Mouse (Mus musculus): Measurements from ENCODE around the gene Esyt2. TPM values are rescaled to one million over a fixed set of nuclear protein-coding genes. Genes with fewer than 3 reads are reported as not detected.

Esyt2 gene
- total and polyA plus RNA-seq, 2 experiments from 2014 or later: 7.4 to 32.2 TPM

- no peak for TF ChIP-seq CTCF (IDR thresholded peaks at IDR 0.05; ENCODE audit: low read depth)
- no peak for TF ChIP-seq EP300 (IDR thresholded peaks at IDR 0.05; ENCODE audit: low read depth)
These were observed 103.0 kb downstream of the Esyt2 start for GRCm38 (mm10) chr12:116383995-116384394.

GRCm38 (mm10) chr12:116386802-116387201, 105.8 kb downstream of the Esyt2 start:
- no peak overlapping the region for H3K4me3 ChIP-seq (ENCODE audit: low read depth, low read length)
- H3K4me2 ChIP-seq (ENCODE audit: low read depth, low read length): no peak overlapping the region
- DNase-seq (ENCODE audit: low spot score) (no peak), ATAC-seq (ENCODE audit: insufficient read depth, low read depth) (no peak)
- no peaks in the 10 kb centered on the region for H3K27me3 ChIP-seq (ENCODE audit: control insufficient read depth, insufficient read depth, low read length)
- H3K36me3 ChIP-seq (replicated peaks; ENCODE audit: control insufficient read depth, insufficient read depth, low read length): no peaks in the 10 kb centered on the region
- H3K9ac ChIP-seq (replicated peaks; ENCODE audit: low read depth, low read length): no peak overlapping the region
- 81% methylated on average over 1 of the region's 1 CpGs for WGBS
- H3K4me1 ChIP-seq (ENCODE audit: control insufficient read depth, insufficient read depth): peaks cover 5% of the 10 kb centered on the region; the same call in 1 of the 2 replicates
- TF ChIP-seq EP300 (IDR thresholded peaks at IDR 0.05; ENCODE audit: low read depth): no peak
- TF ChIP-seq CTCF (IDR thresholded peaks at IDR 0.05; ENCODE audit: low read depth): no peak
- no peak overlapping the region for H3K27ac ChIP-seq (ENCODE audit: low read depth)
- H3K9me3 ChIP-seq (replicated peaks; ENCODE audit: control insufficient read depth, low read length): no peaks in the 10 kb centered on the region

More at GRCm38 (mm10) chr12:116383995-116384394, 103.0 kb downstream of the Esyt2 start:
- Histone ChIP-seq H3K4me1 (ENCODE audit: control insufficient read depth, insufficient read depth) (no peaks in the 10 kb centered on the region), H3K9ac (replicated peaks; ENCODE audit: low read depth, low read length) (no peak overlapping the region), H3K4me2 (ENCODE audit: low read depth, low read length) (no peak overlapping the region), H3K27ac (ENCODE audit: low read depth) (no peak overlapping the region), H3K4me3 (ENCODE audit: low read depth, low read length) (no peak overlapping the region), H3K36me3 (replicated peaks; ENCODE audit: control insufficient read depth, insufficient read depth, low read length) (0 out of 2 replicates have a peak, but pooled peaks cover 9% of the 10 kb centered on the region), H3K9me3 (replicated peaks; ENCODE audit: control insufficient read depth, low read length) (no peaks in the 10 kb centered on the region), H3K27me3 (ENCODE audit: control insufficient read depth, insufficient read depth, low read length) (no peaks in the 10 kb centered on the region)
- no peak for ATAC-seq (ENCODE audit: insufficient read depth, low read depth)
- DNase-seq (ENCODE audit: low spot score): no peak

GRCm38 (mm10) chr12:116389868-116390267, 108.9 kb downstream of the Esyt2 start:
- WGBS: 6% methylated on average over 1 of the region's 1 CpGs
- Histone ChIP-seq H3K4me1 (ENCODE audit: control insufficient read depth, insufficient read depth) (peaks cover 5% of the 10 kb centered on the region; the same call in 1 of the 2 replicates), H3K36me3 (replicated peaks; ENCODE audit: control insufficient read depth, insufficient read depth, low read length) (no peaks in the 10 kb centered on the region), H3K4me3 (ENCODE audit: low read depth, low read length) (no peak overlapping the region), H3K27me3 (ENCODE audit: control insufficient read depth, insufficient read depth, low read length) (no peaks in the 10 kb centered on the region), H3K27ac (ENCODE audit: low read depth) (0 out of 2 replicates have a peak overlapping the region, but pooled peaks have one; percentile 18), H3K9me3 (replicated peaks; ENCODE audit: control insufficient read depth, low read length) (no peaks in the 10 kb centered on the region), H3K4me2 (ENCODE audit: low read depth, low read length) (no peak overlapping the region), H3K9ac (replicated peaks; ENCODE audit: low read depth, low read length) (no peak overlapping the region)
- DNase-seq (ENCODE audit: low spot score) (peak; percentile 55), ATAC-seq (ENCODE audit: insufficient read depth, low read depth) (no peak)
- TF ChIP-seq EP300 (IDR thresholded peaks at IDR 0.05; ENCODE audit: low read depth): no peak
- TF ChIP-seq CTCF (IDR thresholded peaks at IDR 0.05; ENCODE audit: low read depth): no peak

GRCm38 (mm10) chr12:116394327-116394726, 113.3 kb downstream of the Esyt2 start:
- H3K9me3 ChIP-seq (replicated peaks; ENCODE audit: control insufficient read depth, low read length): no peaks in the 10 kb centered on the region
- 58% methylated on average over 2 of the region's 2 CpGs for WGBS
- no peak for ATAC-seq (ENCODE audit: insufficient read depth, low read depth)

GRCm38 (mm10) chr12:116395312-116395711, 114.3 kb downstream of the Esyt2 start:
- H3K4me2 ChIP-seq (ENCODE audit: low read depth, low read length): no peak overlapping the region
- ATAC-seq (ENCODE audit: insufficient read depth, low read depth) (no peak), DNase-seq (ENCODE audit: low spot score) (no peak)
- no peaks in the 10 kb centered on the region for H3K27me3 ChIP-seq (ENCODE audit: control insufficient read depth, insufficient read depth, low read length)
- H3K4me1 ChIP-seq (ENCODE audit: control insufficient read depth, insufficient read depth): peaks cover 2% of the 10 kb centered on the region; the same call in 1 of the 2 replicates
- no peak for TF ChIP-seq CTCF (IDR thresholded peaks at IDR 0.05; ENCODE audit: low read depth)
- no peak for TF ChIP-seq EP300 (IDR thresholded peaks at IDR 0.05; ENCODE audit: low read depth)
- 85% methylated on average over 2 of the region's 2 CpGs for WGBS
- no peak overlapping the region for H3K27ac ChIP-seq (ENCODE audit: low read depth)
- H3K9me3 ChIP-seq (replicated peaks; ENCODE audit: control insufficient read depth, low read length): no peaks in the 10 kb centered on the region
- no peaks in the 10 kb centered on the region for H3K36me3 ChIP-seq (replicated peaks; ENCODE audit: control insufficient read depth, insufficient read depth, low read length)
- no peak overlapping the region for H3K9ac ChIP-seq (replicated peaks; ENCODE audit: low read depth, low read length)
- no peak overlapping the region for H3K4me3 ChIP-seq (ENCODE audit: low read depth, low read length)

More at GRCm38 (mm10) chr12:116394327-116394726, 113.3 kb downstream of the Esyt2 start:
- Histone ChIP-seq H3K4me3 (ENCODE audit: low read depth, low read length) (no peak overlapping the region), H3K27me3 (ENCODE audit: control insufficient read depth, insufficient read depth, low read length) (no peaks in the 10 kb centered on the region), H3K4me2 (ENCODE audit: low read depth, low read length) (no peak overlapping the region), H3K36me3 (replicated peaks; ENCODE audit: control insufficient read depth, insufficient read depth, low read length) (no peaks in the 10 kb centered on the region), H3K4me1 (ENCODE audit: control insufficient read depth, insufficient read depth) (peaks cover 5% of the 10 kb centered on the region; the same call in 1 of the 2 replicates), H3K9ac (replicated peaks; ENCODE audit: low read depth, low read length) (no peak overlapping the region), H3K27ac (ENCODE audit: low read depth) (no peak overlapping the region)
- DNase-seq (ENCODE audit: low spot score): no peak
- TF ChIP-seq EP300 (IDR thresholded peaks at IDR 0.05; ENCODE audit: low read depth) (no peak), CTCF (IDR thresholded peaks at IDR 0.05; ENCODE audit: low read depth) (no peak)

GRCm38 (mm10) chr12:116396072-116396695, 115.2 kb downstream of the Esyt2 start:
- ATAC-seq (ENCODE audit: insufficient read depth, low read depth) (no peak), DNase-seq (ENCODE audit: low spot score) (no peak)
- H3K4me1 ChIP-seq (ENCODE audit: control insufficient read depth, insufficient read depth): no peaks in the 10 kb centered on the region
- no peak overlapping the region for H3K27ac ChIP-seq (ENCODE audit: low read depth)
- WGBS: 68% methylated on average over 2 of the region's 2 CpGs
- no peak overlapping the region for H3K4me3 ChIP-seq (ENCODE audit: low read depth, low read length)
- TF ChIP-seq EP300 (IDR thresholded peaks at IDR 0.05; ENCODE audit: low read depth) (no peak), CTCF (IDR thresholded peaks at IDR 0.05; ENCODE audit: low read depth) (no peak)
- H3K9me3 ChIP-seq (replicated peaks; ENCODE audit: control insufficient read depth, low read length): no peaks in the 10 kb centered on the region
- H3K27me3 ChIP-seq (ENCODE audit: control insufficient read depth, insufficient read depth, low read length): no peaks in the 10 kb centered on the region
- no peaks in the 10 kb centered on the region for H3K36me3 ChIP-seq (replicated peaks; ENCODE audit: control insufficient read depth, insufficient read depth, low read length)
- no peak overlapping the region for H3K4me2 ChIP-seq (ENCODE audit: low read depth, low read length)
- H3K9ac ChIP-seq (replicated peaks; ENCODE audit: low read depth, low read length): no peak overlapping the region
